Mouse (Mus musculus): ENCODE results near the gene Wnt3a. TPM values are rescaled to one million over a fixed set of nuclear protein-coding genes. Genes with fewer than 3 reads are reported as not detected.

Gene Wnt3a
- 0.61 and 0.68 TPM in 2 replicates for total RNA-seq (2014; rRNA removed)
- polyA plus RNA-seq (2015; fragmentation: Nextera tagmentation; extraction: Ambion mirVana): 0.31 and 0.44 TPM in 2 replicates

- H3K9me3 ChIP-seq (ENCODE audit: low read length): no peaks in the 10 kb centered on the region
- peaks cover 78% of the 10 kb centered on the region for H3K27me3 ChIP-seq (ENCODE audit: insufficient read depth, low read length)
- H3K9ac ChIP-seq (replicated peaks; ENCODE audit: low read length): no peak within 1 kb of the TSS
- H3K27ac ChIP-seq: no peak within 1 kb of the TSS
- no peaks in the 10 kb centered on the region for H3K36me3 ChIP-seq (ENCODE audit: insufficient read depth, low read length)
- peak within 1 kb of the TSS; percentile 28 for H3K4me3 ChIP-seq (ENCODE audit: low read length)
- peak within 1 kb of the TSS; percentile 53 for H3K4me2 ChIP-seq (ENCODE audit: low read depth, low read length)
- no peak for TF ChIP-seq CTCF (IDR thresholded peaks at IDR 0.05; ENCODE audit: low read depth)
- no peaks in the 10 kb centered on the region for H3K4me1 ChIP-seq (ENCODE audit: insufficient read depth, low read length)
- under 1% methylated on average over 52 of the region's 60 CpGs for WGBS
- DNase-seq (ENCODE audit: low spot score) (no peak), ATAC-seq (no peak; the same call in 1 of the 2 replicates)
Observed at GRCm38 (mm10) chr11:59290702-59291303, at the start of gene Wnt3a. Gene Wnt3a (minus strand): TSS chr11:59290752.

GRCm38 (mm10) chr11:59338736-59339120 is 48.2 kb upstream of the Wnt3a start:
- Histone ChIP-seq H3K36me3 (ENCODE audit: insufficient read depth, low read length) (no peaks in the 10 kb centered on the region), H3K27me3 (ENCODE audit: insufficient read depth, low read length) (no peaks in the 10 kb centered on the region), H3K27ac (no peak overlapping the region), H3K9me3 (ENCODE audit: low read length) (no peaks in the 10 kb centered on the region), H3K4me2 (ENCODE audit: low read depth, low read length) (no peak overlapping the region), H3K4me1 (ENCODE audit: insufficient read depth, low read length) (no peaks in the 10 kb centered on the region), H3K9ac (replicated peaks; ENCODE audit: low read length) (no peak overlapping the region), H3K4me3 (ENCODE audit: low read length) (no peak overlapping the region)
- no peak for ATAC-seq
- WGBS: 90% methylated on average over 2 of the region's 2 CpGs
- no peak for DNase-seq (ENCODE audit: low spot score)
- no peak for TF ChIP-seq CTCF (IDR thresholded peaks at IDR 0.05; ENCODE audit: low read depth)

GRCm38 (mm10) chr11:59337955-59338735 is 47.6 kb upstream of the Wnt3a start:
- Histone ChIP-seq H3K27ac (0 out of 2 replicates have a peak overlapping the region, but pooled peaks have one; percentile 15), H3K9me3 (ENCODE audit: low read length) (no peaks in the 10 kb centered on the region), H3K9ac (replicated peaks; ENCODE audit: low read length) (no peak overlapping the region), H3K4me1 (ENCODE audit: insufficient read depth, low read length) (no peaks in the 10 kb centered on the region), H3K36me3 (ENCODE audit: insufficient read depth, low read length) (no peaks in the 10 kb centered on the region), H3K4me3 (ENCODE audit: low read length) (no peak overlapping the region), H3K27me3 (ENCODE audit: insufficient read depth, low read length) (no peaks in the 10 kb centered on the region), H3K4me2 (ENCODE audit: low read depth, low read length) (no peak overlapping the region)
- TF ChIP-seq CTCF (IDR thresholded peaks at IDR 0.05; ENCODE audit: low read depth): no peak
- ATAC-seq: no peak
- DNase-seq (ENCODE audit: low spot score): peak; percentile 16
- WGBS: 56% methylated on average over 13 of the region's 13 CpGs

- DNase-seq (ENCODE audit: low spot score) (peak; percentile 31), ATAC-seq (peak; percentile 58)
- Histone ChIP-seq H3K27me3 (ENCODE audit: insufficient read depth, low read length) (no peaks in the 10 kb centered on the region), H3K36me3 (ENCODE audit: insufficient read depth, low read length) (no peaks in the 10 kb centered on the region), H3K4me3 (ENCODE audit: low read length) (no peak overlapping the region), H3K4me1 (ENCODE audit: insufficient read depth, low read length) (no peaks in the 10 kb centered on the region), H3K9ac (replicated peaks; ENCODE audit: low read length) (no peak overlapping the region), H3K9me3 (ENCODE audit: low read length) (no peaks in the 10 kb centered on the region), H3K27ac (no peak overlapping the region), H3K4me2 (ENCODE audit: low read depth, low read length) (no peak overlapping the region)
- WGBS: 26% methylated on average over 1 of the region's 1 CpGs
- peak; percentile 14; the same call in 1 of the 2 replicates for TF ChIP-seq CTCF (IDR thresholded peaks at IDR 0.05; ENCODE audit: low read depth)
Observed at GRCm38 (mm10) chr11:59336381-59336780, 45.8 kb upstream of the Wnt3a start.

- ATAC-seq (no peak), DNase-seq (ENCODE audit: low spot score) (no peak)
- H3K27ac ChIP-seq: no peak overlapping the region
- H3K4me3 ChIP-seq (ENCODE audit: low read length): no peak overlapping the region
- H3K4me2 ChIP-seq (ENCODE audit: low read depth, low read length): no peak overlapping the region
- 51% methylated on average over 2 of the region's 2 CpGs for WGBS
- no peaks in the 10 kb centered on the region for H3K36me3 ChIP-seq (ENCODE audit: insufficient read depth, low read length)
- no peaks in the 10 kb centered on the region; the same call in 1 of the 2 replicates for H3K27me3 ChIP-seq (ENCODE audit: insufficient read depth, low read length)
- H3K9me3 ChIP-seq (ENCODE audit: low read length): no peaks in the 10 kb centered on the region
- no peak overlapping the region for H3K9ac ChIP-seq (replicated peaks; ENCODE audit: low read length)
- no peaks in the 10 kb centered on the region for H3K4me1 ChIP-seq (ENCODE audit: insufficient read depth, low read length)
- TF ChIP-seq CTCF (IDR thresholded peaks at IDR 0.05; ENCODE audit: low read depth): no peak
Observed at GRCm38 (mm10) chr11:59335942-59336341, 45.4 kb upstream of the Wnt3a start.

GRCm38 (mm10) chr11:59335150-59335549 is 44.6 kb upstream of the Wnt3a start:
- Histone ChIP-seq H3K4me1 (ENCODE audit: insufficient read depth, low read length) (no peaks in the 10 kb centered on the region), H3K36me3 (ENCODE audit: insufficient read depth, low read length) (no peaks in the 10 kb centered on the region), H3K9ac (replicated peaks; ENCODE audit: low read length) (no peak overlapping the region), H3K27me3 (ENCODE audit: insufficient read depth, low read length) (no peaks in the 10 kb centered on the region; the same call in 1 of the 2 replicates), H3K9me3 (ENCODE audit: low read length) (no peaks in the 10 kb centered on the region), H3K4me3 (ENCODE audit: low read length) (no peak overlapping the region), H3K4me2 (ENCODE audit: low read depth, low read length) (no peak overlapping the region), H3K27ac (no peak overlapping the region)
- no peak for ATAC-seq
- DNase-seq (ENCODE audit: low spot score): no peak
- TF ChIP-seq CTCF (IDR thresholded peaks at IDR 0.05; ENCODE audit: low read depth): no peak
- WGBS: 86% methylated on average over 4 of the region's 4 CpGs

All from hindbrain, postnatal 0 days (tissue).